Mouse (Mus musculus) neutrophil, adult 65 days (primary cell): ENCODE data around the gene Gli3. TPM values are rescaled to one million over a fixed set of nuclear protein-coding genes. Genes with fewer than 3 reads are reported as not detected.

Source experiments
- total RNA-seq: library from RNA; stranded (reverse); gene quantifications from 2 replicates; pipeline ENCODE4 v1.2.4, GENCODE M21; 2023

Gli3 gene
- total RNA-seq, result not detected in 2 replicates

GRCm38 (mm10) chr13:15462830-15463491 is at the start of gene Gli3:
TSS of gene Gli3 (plus strand) at chr13:15463235.

